Mouse (Mus musculus) subcutaneous adipose tissue, adult 2 months (tissue): ENCODE measurements around the gene Gm9913. TPM values are rescaled to one million over a fixed set of nuclear protein-coding genes. Genes with fewer than 3 reads are reported as not detected.

Experiments
- polyA plus RNA-seq: library from polyadenylated mRNA; depleted of rRNA; stranded (reverse); fragments of >200 nt; gene quantifications from 2 replicates; pipeline ENCODE4 v1.2.3, GENCODE M21; 2012; ENCODE audit warnings: low replicate concordance; rRNA removed

Gm9913 gene
- polyA plus RNA-seq = 0.22 and 0.40 TPM in 2 replicates

GRCm38 (mm10) chr2:125505006-125505745, at the start of gene Gm9913:
Gene Gm9913 (plus strand): TSS chr2:125505089.

GRCm38 (mm10) chr2:125507893-125508292, 3.0 kb downstream of the Gm9913 start, which contains the start of gene Fbn1:
Gene Fbn1 (minus strand): TSS chr2:125507993.

Other genes starting within 250 kb of the Gm9913 start
- gene Fbn1, start 2.9 kb downstream of the Gm9913 start, polyA plus RNA-seq = 67.0 and 75.2 TPM in 2 replicates
- 0.97 and 1.9 TPM in 2 replicates for gene Cep152, start 120.0 kb downstream of the Gm9913 start, polyA plus RNA-seq
- gene Eid1, start 168.0 kb downstream of the Gm9913 start, polyA plus RNA-seq = 14.0 and 40.2 TPM in 2 replicates
- gene Shc4, start 219.1 kb downstream of the Gm9913 start, polyA plus RNA-seq = 0.29 and 0.67 TPM in 2 replicates